Mouse (Mus musculus) bone marrow, adult 2 months (tissue): ENCODE data around the gene Erg28.

Experiments used
- CTCF ChIP-seq: fragments of 200-500 bp; IDR thresholded peaks from 2 replicates; pipeline ENCODE4 v1.5.1; 2011; ENCODE audit warnings: low read length, control low read depth; ENCODE audit not compliant: control insufficient read depth, insufficient read depth
- POLR2A ChIP-seq: fragments of 200-500 bp; IDR thresholded peaks from 2 replicates; pipeline ENCODE4 v1.6.1; 2011; ENCODE audit warnings: low read depth, mild to moderate bottlenecking, control low read depth, low read length, borderline replicate concordance; ENCODE audit not compliant: control insufficient read depth

DNA sequence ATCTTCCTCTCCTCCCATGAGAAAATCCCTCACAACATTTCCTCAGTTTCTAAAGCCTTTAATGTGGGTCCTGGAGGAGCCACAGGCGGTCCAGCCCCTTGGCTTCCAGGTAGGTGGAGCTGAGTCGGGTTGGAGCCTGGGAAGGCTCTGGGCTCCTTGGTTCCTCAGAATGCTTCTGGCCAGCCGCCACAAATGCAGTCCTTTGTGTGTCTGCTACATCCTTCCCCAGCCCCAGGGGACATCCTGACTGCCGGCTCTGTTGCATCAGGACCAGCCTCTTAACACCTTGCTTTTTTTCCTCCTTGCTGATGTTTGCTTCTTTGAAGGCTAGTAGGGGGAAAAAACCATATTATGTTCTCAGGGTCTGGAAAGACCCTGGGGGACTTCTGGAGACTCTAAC is 56.6 kb downstream of the Erg28 start:
- TF ChIP-seq CTCF (no peak), POLR2A (no peak)
